Mouse (Mus musculus) left cerebral cortex, adult 6 months (tissue): ENCODE measurements around the gene Raet1d. TPM values are rescaled to one million over a fixed set of nuclear protein-coding genes. Genes with fewer than 3 reads are reported as not detected.

Experiments used
- long read RNA-seq, 2 experiments: library from polyadenylated mRNA; unstranded; transcript quantifications; one replicate each; pipeline ENCODE4 v2.0.0; 2019 to 2020
- polyA plus RNA-seq: library from polyadenylated mRNA; unstranded; fragments of <200 nt; fragmentation: Nextera tagmentation; gene quantifications from 2 replicates; pipeline ENCODE4 v1.2.3, GENCODE M21; 2021

The Raet1d gene
- 0.18 and 0.30 TPM in 2 replicates for polyA plus RNA-seq
- long read RNA-seq, experiment 1: 0 reads
- long read RNA-seq, experiment 2, partial matches to known transcripts: 0 of 1 reads
- long read RNA-seq, experiment 2, other reads (novel, unspliced or antisense): 1 of 1 reads

GRCm38 (mm10) chr10:22360252-22360651, at the start of gene Raet1d:
Raet1d (plus strand) TSS chr10:22360552.

Other genes starting within 250 kb of the Raet1d start
- gene E030030I06Rik, start 211.3 kb upstream of the Raet1d start, polyA plus RNA-seq: 0.38 and 2.4 TPM in 2 replicates
- gene Raet1e, start 202.0 kb upstream of the Raet1d start, polyA plus RNA-seq: not detected in 2 replicates
- gene H60b, start 202.0 kb upstream of the Raet1d start, polyA plus RNA-seq: 0.89 and 1.1 TPM in 2 replicates